Mouse (Mus musculus) kidney, adult 8-10 months (tissue): Measurements from ENCODE around the gene Parvg.
A peak's percentile ranks its signal among the peaks of the same experiment; 100 is the strongest.
"Not testable (repeated sequence)": the region's sequence is repeated elsewhere in the genome, so short reads cannot be mapped to it uniquely, and the experiment has no call there.

Experiments
- DNase-seq, 2 experiments: peaks; one replicate each; pipeline ENCODE4 v3.0.0; 2022

The Parvg gene

GRCm38 (mm10) chr15:84323966-84324869 lies at the start of gene Parvg:
TSS of gene Parvg (plus strand) at chr15:84324026.
- DNase-seq: no peak

GRCm38 (mm10) chr15:84276066-84276465 lies 47.8 kb upstream of the Parvg start:
- DNase-seq: no peak

- peak; percentile 68 to 75 for DNase-seq
These were observed 45.7 kb upstream of the Parvg start for GRCm38 (mm10) chr15:84278091-84278490.

GRCm38 (mm10) chr15:84278656-84279055 lies 45.2 kb upstream of the Parvg start:
- no peak for DNase-seq

- DNase-seq: no peak
These were observed 43.5 kb upstream of the Parvg start for GRCm38 (mm10) chr15:84280309-84280708.

- peak; percentile 33 to 40 for DNase-seq
These were observed 43.0 kb upstream of the Parvg start for GRCm38 (mm10) chr15:84280712-84281347.

GRCm38 (mm10) chr15:84282206-84283085 lies 41.4 kb upstream of the Parvg start:
- DNase-seq: no peak

- peak in 1 of 2 experiments; percentile 65 for DNase-seq
These were observed 39.8 kb upstream of the Parvg start for GRCm38 (mm10) chr15:84284059-84284458.

GRCm38 (mm10) chr15:84285453-84285852 lies 38.4 kb upstream of the Parvg start:
- no peak for DNase-seq

- DNase-seq: not testable (repeated sequence)
These were observed 34.9 kb upstream of the Parvg start for GRCm38 (mm10) chr15:84288953-84289352.

- no peak for DNase-seq
These were observed 32.7 kb upstream of the Parvg start for GRCm38 (mm10) chr15:84291097-84291496.

GRCm38 (mm10) chr15:84293590-84293989 lies 30.2 kb upstream of the Parvg start:
- DNase-seq: no peak

GRCm38 (mm10) chr15:84294391-84294790 lies 29.4 kb upstream of the Parvg start:
- no peak for DNase-seq

GRCm38 (mm10) chr15:84295225-84295624 lies 28.6 kb upstream of the Parvg start:
- no peak for DNase-seq

- DNase-seq: no peak
These were observed 26.4 kb upstream of the Parvg start for GRCm38 (mm10) chr15:84297454-84297853.

- no peak for DNase-seq
These were observed 24.9 kb upstream of the Parvg start for GRCm38 (mm10) chr15:84298804-84299370.

GRCm38 (mm10) chr15:84299662-84300333 lies 24.0 kb upstream of the Parvg start:
- DNase-seq: no peak

GRCm38 (mm10) chr15:84300591-84300990 lies 23.2 kb upstream of the Parvg start:
- no peak for DNase-seq

- DNase-seq: no peak
These were observed 22.8 kb upstream of the Parvg start for GRCm38 (mm10) chr15:84301026-84301425.

GRCm38 (mm10) chr15:84301641-84302420 lies 22.0 kb upstream of the Parvg start:
- no peak for DNase-seq

GRCm38 (mm10) chr15:84303264-84303663 lies 20.6 kb upstream of the Parvg start:
- no peak for DNase-seq
